Mouse (Mus musculus): ENCODE measurements at regions not wholly inside any gene's neighbourhood (a gene's known extent, or its start where the extent isn't known, plus 50 kb on each side); places are given as distances from the start of the nearest gene placed in this dataset.

- TF ChIP-seq MYC (IDR thresholded peaks at IDR 0.05; ENCODE audit: low read depth, low read length) (no peak), HCFC1 (IDR thresholded peaks at IDR 0.05; ENCODE audit: low read depth, low read length) (no peak), ZC3H11A (IDR thresholded peaks at IDR 0.05; ENCODE audit: low read depth, low read length) (no peak), CHD2 (IDR thresholded peaks at IDR 0.05; ENCODE audit: low read length) (no peak), MXI1 (IDR thresholded peaks at IDR 0.05; ENCODE audit: low read depth, low read length) (no peak)
- Histone ChIP-seq H3K9me3 (replicated peaks; ENCODE audit: insufficient read depth, low read length) (no peaks in the 10 kb centered on the region), H3K27ac (ENCODE audit: control insufficient read depth, low read depth, low read length) (no peak overlapping the region), H3K4me1 (ENCODE audit: control insufficient read depth in 1 of 2, insufficient read depth in 2 of 2, low read length in 2 of 2) (no peaks in the 10 kb centered on the region), H3K79me2 (ENCODE audit: control insufficient read depth, insufficient read depth, low read length, poor library complexity) (no peaks in the 10 kb centered on the region), H3K36me3 (ENCODE audit: control insufficient read depth in 1 of 2, insufficient read depth in 2 of 2, low read length in 2 of 2) (no peaks in the 10 kb centered on the region), H3K27me3 (ENCODE audit: control insufficient read depth in 1 of 2, insufficient read depth in 2 of 2, low read length in 2 of 2) (no peaks in the 10 kb centered on the region), H3K4me3 (ENCODE audit: control insufficient read depth in 1 of 2, insufficient read depth in 1 of 2, low read depth in 2 of 2, low read length in 2 of 2) (no peak overlapping the region), H3K9ac (ENCODE audit: control insufficient read depth, low read depth, low read length, poor library complexity, severe bottlenecking) (no peak overlapping the region)
- no peak for DNase-seq (ENCODE audit: low read depth, low spot score)
Measured at GRCm38 (mm10) chr2:51236852-51237251, 87.9 kb upstream of the Rnd3 start.

GRCm38 (mm10) chr2:51234427-51234826 lies 85.5 kb upstream of the Rnd3 start:
- Histone ChIP-seq H3K9me3 (replicated peaks; ENCODE audit: insufficient read depth, low read length) (no peaks in the 10 kb centered on the region), H3K79me2 (ENCODE audit: control insufficient read depth, insufficient read depth, low read length, poor library complexity) (no peaks in the 10 kb centered on the region), H3K9ac (ENCODE audit: control insufficient read depth, low read depth, low read length, poor library complexity, severe bottlenecking) (no peak overlapping the region), H3K4me3 (ENCODE audit: control insufficient read depth in 1 of 2, insufficient read depth in 1 of 2, low read depth in 2 of 2, low read length in 2 of 2) (no peak overlapping the region), H3K27ac (ENCODE audit: control insufficient read depth, low read depth, low read length) (no peak overlapping the region), H3K36me3 (ENCODE audit: control insufficient read depth in 1 of 2, insufficient read depth in 2 of 2, low read length in 2 of 2) (no peaks in the 10 kb centered on the region), H3K4me1 (ENCODE audit: control insufficient read depth in 1 of 2, insufficient read depth in 2 of 2, low read length in 2 of 2) (no peaks in the 10 kb centered on the region), H3K27me3 (ENCODE audit: control insufficient read depth in 1 of 2, insufficient read depth in 2 of 2, low read length in 2 of 2) (no peaks in the 10 kb centered on the region)
- TF ChIP-seq MAZ (IDR thresholded peaks at IDR 0.05; ENCODE audit: low read depth, low read length) (no peak), ZNF384 (IDR thresholded peaks at IDR 0.05; ENCODE audit: low read depth, low read length) (no peak), MXI1 (IDR thresholded peaks at IDR 0.05; ENCODE audit: low read depth, low read length) (no peak), EP300 (IDR thresholded peaks at IDR 0.05; ENCODE audit: low read depth in 1 of 2, low read length in 2 of 2) (no peak), UBTF (IDR thresholded peaks at IDR 0.05; ENCODE audit: borderline replicate concordance, insufficient read depth, low read depth, low read length) (no peak), TBP (IDR thresholded peaks at IDR 0.05; ENCODE audit: low read depth, low read length) (no peak), MYC (IDR thresholded peaks at IDR 0.05; ENCODE audit: low read depth, low read length) (no peak), POLR2AphosphoS5 (IDR thresholded peaks at IDR 0.05; ENCODE audit: borderline replicate concordance, low read depth, low read length) (no peak), ELF1 (IDR thresholded peaks at IDR 0.05; ENCODE audit: low read depth, low read length) (no peak), SIN3A (IDR thresholded peaks at IDR 0.05; ENCODE audit: low read length) (no peak), GATA1 (IDR thresholded peaks at IDR 0.05; ENCODE audit: low read depth, low read length) (no peak), NELFE (IDR thresholded peaks at IDR 0.05; ENCODE audit: low read depth, low read length) (no peak), RAD21 (IDR thresholded peaks at IDR 0.05; ENCODE audit: low read depth, low read length) (no peak), MAFK (IDR thresholded peaks at IDR 0.05; ENCODE audit: borderline replicate concordance, low read depth, low read length) (no peak), ZC3H11A (IDR thresholded peaks at IDR 0.05; ENCODE audit: low read depth, low read length) (no peak), ZMIZ1 (IDR thresholded peaks at IDR 0.05; ENCODE audit: low read depth, low read length) (no peak), MEF2A (IDR thresholded peaks at IDR 0.05; ENCODE audit: extremely low read depth, insufficient replicate concordance, low read depth, low read length, poor library complexity, severe bottlenecking) (no peak), E2F4 (IDR thresholded peaks at IDR 0.05; ENCODE audit: borderline replicate concordance, low read depth, low read length) (no peak), NRF1 (IDR thresholded peaks at IDR 0.05; ENCODE audit: insufficient read depth, low read depth, low read length, poor library complexity, severe bottlenecking) (no peak)
- no peak for DNase-seq (ENCODE audit: low read depth, low spot score)

Measured in MEL (cell line).